16 mouse cellular contexts compared by ENCODE assay signal in genomic region chr9:92207757-92208156, GRCm38 (mm10). TPM values are rescaled to one million over a fixed set of nuclear protein-coding genes. Genes with fewer than 3 reads are reported as not detected.
DNase-seq lines count a peak whose midpoint lies in the region; ATAC-seq and TF ChIP-seq lines count a peak whose summit lies in the region.
"Had no signal": no experiment of that assay in that cellular context is flagged by ENCODE, and none has a peak within 500 bp of the region (broad histone marks: within the 10 kb centered on the region; RNA-seq: fewer than 3 reads in every experiment).

No protein-coding gene starts in this region.

- TF ChIP-seq POLR2A in thymus, adult 2 months (IDR thresholded peaks at IDR 0.05; ENCODE audit: control insufficient read depth, extremely low read depth, insufficient read depth, low read length, poor library complexity) = no peak

- WGBS in heart, postnatal 0 days = 59% methylated on average over 8 of the region's 8 CpGs
- 75% methylated on average over 8 of the region's 8 CpGs for WGBS in thymus, adult 2 months

- no peaks in the 10 kb centered on the region for H3K4me1 ChIP-seq in heart, postnatal 0 days (ENCODE audit: control insufficient read depth, insufficient read depth)
- no peaks in the 10 kb centered on the region for H3K4me1 ChIP-seq in thymus, adult 2 months (replicated peaks; ENCODE audit: control insufficient read depth, insufficient read depth, low read length)
- H3K4me1 ChIP-seq: embryonic facial prominence, embryonic 12.5 days had no signal

- peak overlapping the region; percentile 25 for H3K4me3 ChIP-seq in heart, postnatal 0 days (ENCODE audit: low read depth, low read length)
- H3K4me3 ChIP-seq in thymus, adult 2 months (ENCODE audit: control insufficient read depth, insufficient read depth, low read length) = no peak overlapping the region
- H3K4me3 ChIP-seq: embryonic facial prominence, embryonic 12.5 days had no signal

- H3K9ac ChIP-seq in heart, postnatal 0 days (replicated peaks; ENCODE audit: low read depth, low read length) = no peak overlapping the region
- H3K9ac ChIP-seq: embryonic facial prominence, embryonic 12.5 days had no signal

- intact Hi-C loops in heart, postnatal 25 days (cut with DNase I) = loop anchor here (1.0 kb wide), 1 partner anchor 60 kb away; no protein-coding TSS in a partner anchor

- peak overlapping the region; percentile 41 for H3K4me2 ChIP-seq in heart, postnatal 0 days (ENCODE audit: low read depth, low read length)
- H3K4me2 ChIP-seq: embryonic facial prominence, embryonic 12.5 days had no signal

- TF ChIP-seq CTCF in heart, postnatal 0 days (IDR thresholded peaks at IDR 0.05; ENCODE audit: low read depth) = no peak
- TF ChIP-seq CTCF in thymus, adult 2 months (IDR thresholded peaks at IDR 0.05; ENCODE audit: borderline replicate concordance, control insufficient read depth, extremely low read depth, insufficient read depth, low read length, poor library complexity) = no peak

- H3K27me3 ChIP-seq in heart, postnatal 0 days (ENCODE audit: control insufficient read depth, insufficient read depth, low read length) = no peaks in the 10 kb centered on the region
- no peaks in the 10 kb centered on the region for H3K27me3 ChIP-seq in thymus, adult 2 months (ENCODE audit: control insufficient read depth, insufficient read depth, low read length)
- H3K27me3 ChIP-seq: embryonic facial prominence, embryonic 12.5 days had no signal

- H3K9me3 ChIP-seq in heart, postnatal 0 days (replicated peaks; ENCODE audit: control insufficient read depth, low read length) = no peaks in the 10 kb centered on the region
- H3K9me3 ChIP-seq: embryonic facial prominence, embryonic 12.5 days; G1E had no signal

- no peak overlapping the region for H3K27ac ChIP-seq in heart, postnatal 0 days (ENCODE audit: low read depth)
- no peak overlapping the region for H3K27ac ChIP-seq in thymus, adult 2 months (ENCODE audit: control insufficient read depth, insufficient read depth, low read length)
- H3K27ac ChIP-seq: embryonic facial prominence, embryonic 12.5 days had no signal

- TF ChIP-seq EP300 in heart, postnatal 0 days (IDR thresholded peaks at IDR 0.05; ENCODE audit: low read depth) = no peak

- DNase-seq in heart, postnatal 0 days (ENCODE audit: low spot score) = no peak
- DNase-seq in heart, postnatal 25 days (ENCODE audit: low spot score) = no peak
- DNase-seq in 3134 (ENCODE audit: extremely low read depth, insufficient read length, low spot score) (peak; percentile 37), A20 (ENCODE audit: low read depth, low spot score) (peak; percentile 8)
- DNase-seq in cerebellum, adult 8-10 months = peak; percentile 9
- no peak for DNase-seq in retina, embryonic 14.5 days (ENCODE audit: low spot score)
- DNase-seq in thymus, adult 2 months = no peak
- no peak for DNase-seq in frontal cortex, postnatal 25 days (ENCODE audit: low spot score in 2 of 2)
- DNase-seq: thymus, adult 18-20 months had no signal

- no peaks in the 10 kb centered on the region for H3K36me3 ChIP-seq in heart, postnatal 0 days (replicated peaks; ENCODE audit: control insufficient read depth, insufficient read depth, low read length)
- no peaks in the 10 kb centered on the region for H3K36me3 ChIP-seq in thymus, adult 2 months (ENCODE audit: control insufficient read depth, insufficient read depth, low read length)
- H3K36me3 ChIP-seq: embryonic facial prominence, embryonic 12.5 days; G1E had no signal

- no peak for ATAC-seq in heart, postnatal 0 days (ENCODE audit: insufficient read depth, low read depth)

RNA-seq across cellular contexts. Expression of gene Plscr5, which starts 15.0 kb away (rescaled TPM):
- not detected in 2 replicates for total RNA-seq in heart, postnatal 0 days (2014; rRNA removed; ENCODE audit: low replicate concordance)
- not detected in 2 replicates for polyA plus RNA-seq in heart, postnatal 0 days (2015; fragmentation: Nextera tagmentation; extraction: Ambion mirVana)
- not detected for total RNA-seq in heart, postnatal 25 days (2021)
- 0.10 and 0.27 TPM in 2 replicates for polyA plus RNA-seq in thymus, adult 2 months (2012; rRNA removed)
- total RNA-seq: G1E; gastrocnemius, postnatal 36 days; layer of hippocampus, adult 8-10 months had no signal
- polyA plus RNA-seq: embryonic facial prominence, embryonic 12.5 days; forebrain, embryonic 11.5 days; G1E; limb, embryonic 11.5 days; spleen, adult 2 months had no signal

RNA-seq across cellular contexts. Expression of gene Plscr1, which starts 41.8 kb away (rescaled TPM):
- total RNA-seq in heart, postnatal 0 days (2014; rRNA removed; ENCODE audit: low replicate concordance) = 17.7 and 22.1 TPM in 2 replicates
- polyA plus RNA-seq in heart, postnatal 0 days (2015; fragmentation: Nextera tagmentation; extraction: Ambion mirVana) = 25.4 and 25.8 TPM in 2 replicates
- total RNA-seq in heart, postnatal 25 days (2021) = 10 to 100 TPM in 1 of 2 experiments, 1 to 10 TPM in 1; 9.6 to 10.8 TPM
- polyA plus RNA-seq in thymus, adult 2 months (2012; rRNA removed) = 5.5 and 6.9 TPM in 2 replicates

Comparison
In these comparisons a context has a peak if more than half of its experiments do, and no peak if none do; other contexts are left out.
1. DNase-seq: peak in 3134 (single experiment), A20 (single experiment) and cerebellum, adult 8-10 months (single experiment); none in heart, postnatal 0 days (single experiment), heart, postnatal 25 days (single experiment), retina, embryonic 14.5 days (single experiment), thymus, adult 2 months (single experiment) and frontal cortex, postnatal 25 days (0 of 2).